Mouse (Mus musculus): ENCODE measurements around the gene Irf4.

Irf4 gene

DNA sequence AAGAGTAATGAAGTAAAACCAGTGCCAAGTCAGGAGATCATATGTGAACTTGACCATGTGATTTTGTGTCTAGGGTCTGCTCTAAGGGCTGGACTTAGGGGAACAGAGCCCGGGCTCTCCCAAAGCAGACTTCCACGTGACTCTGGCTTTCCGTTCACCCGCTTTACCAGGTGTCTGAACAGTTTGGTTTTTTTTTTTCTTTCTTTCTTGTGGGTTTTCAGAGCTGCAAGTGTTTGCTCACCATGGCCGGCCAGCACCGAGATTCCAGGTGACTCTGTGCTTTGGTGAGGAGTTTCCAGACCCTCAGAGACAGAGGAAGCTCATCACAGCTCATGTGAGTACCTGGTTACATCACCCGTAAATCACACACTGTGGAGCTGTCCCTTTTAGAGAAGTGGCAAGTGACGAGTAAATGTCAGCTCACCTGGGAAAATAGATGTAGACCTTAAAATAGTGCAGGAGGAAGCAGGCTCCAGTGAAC, 12.2 kb downstream of the Irf4 start:
- no peak for DNase-seq (ENCODE audit: extremely low read depth, low read depth)

DNA sequence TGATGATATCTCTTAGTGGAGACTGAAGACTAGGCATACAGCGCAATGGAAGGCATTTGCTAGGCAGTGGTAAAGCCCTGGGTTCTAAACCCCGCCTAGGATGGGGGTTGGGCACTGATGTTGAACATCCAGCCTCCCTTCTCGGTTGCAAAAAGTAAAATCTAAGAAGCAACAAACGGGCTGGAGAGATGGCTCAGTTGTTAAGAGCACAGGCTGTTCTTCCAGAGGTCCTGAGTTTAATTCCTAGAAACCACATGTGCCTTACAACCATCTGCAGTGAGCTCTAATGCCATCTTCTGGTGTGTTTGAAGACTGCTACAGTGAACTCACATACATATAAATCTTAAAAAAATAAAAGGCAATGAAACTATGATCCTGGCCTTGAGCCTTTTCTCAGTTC, 13.2 kb downstream of the Irf4 start:
- no peak for DNase-seq (ENCODE audit: extremely low read depth, low read depth)

DNA sequence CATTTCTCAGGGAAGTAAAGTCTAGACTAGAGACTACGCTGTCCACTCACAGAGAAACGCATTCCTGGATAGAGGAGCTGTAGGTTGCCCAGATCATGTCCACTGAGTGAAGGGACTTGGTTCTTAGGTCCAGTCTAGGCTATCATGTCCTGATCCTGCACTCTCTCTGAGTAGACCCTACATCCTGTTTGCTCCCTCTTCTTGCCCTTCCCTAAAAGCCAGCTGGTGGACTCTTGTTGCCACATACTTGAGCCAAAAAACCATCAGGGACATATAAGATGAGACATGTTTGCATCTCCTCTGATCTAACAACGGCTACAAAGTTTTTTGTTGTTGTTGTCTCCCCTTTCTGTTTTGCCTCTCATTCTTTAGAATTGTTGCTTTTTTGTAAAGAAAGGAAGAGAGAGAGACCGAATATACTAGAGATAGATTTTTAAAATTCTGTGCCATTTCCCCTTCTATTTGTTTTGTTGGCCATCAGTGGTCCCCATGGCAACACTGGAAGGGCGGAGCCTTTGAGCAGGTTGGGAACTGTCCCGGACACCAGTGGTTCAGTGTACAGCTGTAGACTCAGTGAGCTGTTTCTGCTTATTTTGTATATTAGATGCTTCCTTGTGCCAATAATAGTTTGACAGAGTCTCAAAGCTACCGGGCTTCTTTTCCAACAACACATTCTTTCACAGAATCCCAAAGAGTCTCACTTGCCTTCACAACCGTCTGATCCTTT, 15.2 kb downstream of the Irf4 start:
- DNase-seq (ENCODE audit: extremely low read depth, low read depth), result no peak

DNA sequence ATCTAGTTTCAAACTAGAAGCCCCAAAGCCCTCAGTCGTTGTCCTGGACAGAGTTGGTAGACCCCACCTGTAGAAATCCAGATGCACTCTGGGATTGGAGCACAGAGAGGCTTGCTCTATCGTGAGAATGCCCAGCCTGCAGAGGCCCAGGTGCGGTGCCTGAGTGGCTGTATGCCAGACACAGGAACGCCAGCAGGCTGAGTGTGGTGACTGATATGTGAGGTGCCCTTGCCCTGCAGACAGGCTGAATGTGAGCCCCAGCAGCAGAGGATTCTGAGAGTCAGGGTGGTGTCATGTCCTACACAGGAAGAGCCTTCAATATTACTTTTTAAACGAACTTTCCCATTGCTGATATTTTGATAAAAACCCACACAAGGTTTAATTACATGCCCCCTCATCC, 16.9 kb downstream of the Irf4 start:
- no peak for DNase-seq (ENCODE audit: extremely low read depth, low read depth)

DNA sequence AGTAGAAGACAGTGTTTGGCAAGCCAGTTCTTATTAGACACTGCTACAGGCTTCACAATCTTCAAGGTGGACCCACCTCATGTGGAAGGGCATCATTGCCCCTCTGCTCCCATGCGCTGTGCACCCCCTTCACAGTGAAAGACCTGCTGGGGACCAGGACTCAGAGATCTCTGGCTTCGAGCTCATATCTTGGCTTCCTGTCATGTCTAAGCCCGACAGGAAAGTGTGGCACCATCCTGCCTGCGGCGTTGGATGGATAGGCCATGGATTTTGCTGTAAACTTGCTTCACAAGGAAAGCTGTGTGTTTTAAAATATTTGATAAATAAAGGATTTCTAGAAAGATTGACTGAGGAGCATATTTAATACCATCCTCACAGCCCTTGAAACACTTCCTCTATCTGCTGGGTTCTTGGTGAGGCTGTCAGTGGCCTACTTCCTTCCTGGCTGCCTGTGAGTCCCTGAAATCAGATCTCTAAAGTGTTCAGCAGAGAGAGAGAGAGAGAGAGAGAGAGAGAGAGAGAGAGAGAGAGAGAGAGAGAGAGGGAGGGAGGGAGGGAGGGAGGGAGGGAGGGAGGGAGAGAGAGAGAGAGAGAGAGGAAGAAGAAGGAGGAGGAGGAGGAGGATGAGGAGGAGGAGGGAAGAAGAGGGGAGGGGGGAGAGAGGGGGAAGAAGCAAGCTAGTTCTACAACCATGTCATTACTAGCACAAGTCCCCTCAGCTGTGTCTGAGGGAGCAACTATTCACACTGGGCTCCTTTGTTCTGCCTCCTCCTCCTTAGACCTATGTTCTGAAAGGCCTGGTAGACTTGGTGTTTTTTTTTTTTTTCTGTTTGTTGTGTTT, 17.8 kb downstream of the Irf4 start:
- no peak for DNase-seq (ENCODE audit: extremely low read depth, low read depth)

DNA sequence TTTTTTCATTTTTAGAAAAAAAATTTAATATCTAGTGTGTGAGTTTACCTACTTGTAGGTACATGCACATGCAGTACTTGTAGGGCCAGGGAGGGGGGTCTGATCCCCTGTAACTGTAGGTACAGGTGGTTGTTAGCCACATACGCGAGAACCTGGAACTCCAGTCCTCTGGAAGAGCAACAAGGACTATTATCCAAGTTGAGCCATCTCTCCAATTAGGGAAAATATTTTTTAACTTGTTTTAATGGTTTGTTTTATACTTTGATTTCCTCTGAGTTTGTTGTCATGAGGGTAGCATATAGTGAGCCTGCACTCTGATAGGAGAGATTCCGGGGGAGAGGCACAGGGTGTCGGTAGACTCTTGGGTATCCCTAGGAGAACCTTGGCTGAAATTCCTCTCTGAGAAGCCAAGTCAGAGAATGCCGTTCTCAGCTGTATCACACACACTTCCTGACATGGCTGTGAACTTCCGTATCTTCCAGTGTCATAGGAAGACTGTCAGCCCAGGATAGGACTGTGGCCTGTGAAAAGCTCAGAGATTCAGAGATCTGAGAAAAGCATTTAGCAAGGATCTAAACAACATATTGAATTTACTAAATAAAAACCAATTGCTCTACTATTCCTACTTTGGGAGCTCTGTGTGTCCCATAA, 18.6 kb downstream of the Irf4 start:
- no peak for DNase-seq (ENCODE audit: extremely low read depth, low read depth)

DNA sequence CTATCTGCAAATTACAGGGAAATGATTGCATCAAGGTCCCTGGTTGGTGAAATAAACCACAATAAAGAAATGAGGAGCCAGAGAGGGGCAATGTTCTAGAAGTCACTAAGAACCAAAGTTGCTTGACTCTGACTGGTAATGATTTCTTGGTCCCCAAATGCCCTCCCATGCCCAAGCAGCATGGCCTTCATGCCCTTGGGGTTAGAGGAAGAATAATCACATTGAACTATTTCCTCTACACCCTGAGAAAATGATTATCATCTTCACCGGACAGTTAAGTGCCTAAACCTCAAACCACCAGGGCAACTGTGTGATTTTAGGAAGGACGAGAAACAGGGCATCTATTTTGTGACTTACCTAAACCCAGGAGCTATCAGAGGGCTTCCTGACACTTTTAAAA, 27.0 kb downstream of the Irf4 start:
- no peak for DNase-seq (ENCODE audit: extremely low read depth, low read depth)

DNA sequence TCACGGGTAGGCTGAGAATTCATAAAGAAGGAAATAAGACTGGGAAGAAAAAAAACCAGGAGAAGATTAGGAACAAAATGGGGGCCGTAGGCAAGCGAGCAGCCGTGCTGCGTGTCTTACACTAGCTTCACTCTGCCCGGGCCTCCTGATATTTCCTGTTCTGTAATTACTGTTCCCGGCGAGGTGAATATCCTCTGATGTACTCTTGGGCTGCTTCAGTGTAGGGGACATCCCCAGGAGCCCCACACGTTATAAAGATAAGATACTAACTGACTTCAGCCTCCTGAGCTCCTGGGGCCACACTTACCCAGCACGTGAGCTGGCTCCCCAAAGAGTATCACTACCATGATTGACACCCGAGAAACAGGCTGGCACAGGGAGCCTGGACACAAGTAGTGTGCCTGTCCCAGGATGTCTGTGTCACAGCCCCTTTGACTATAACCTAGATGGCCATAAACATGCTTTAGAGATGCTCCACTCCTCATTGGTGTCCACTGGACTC, 28.7 kb downstream of the Irf4 start:
- DNase-seq (ENCODE audit: extremely low read depth, low read depth), result no peak

DNA sequence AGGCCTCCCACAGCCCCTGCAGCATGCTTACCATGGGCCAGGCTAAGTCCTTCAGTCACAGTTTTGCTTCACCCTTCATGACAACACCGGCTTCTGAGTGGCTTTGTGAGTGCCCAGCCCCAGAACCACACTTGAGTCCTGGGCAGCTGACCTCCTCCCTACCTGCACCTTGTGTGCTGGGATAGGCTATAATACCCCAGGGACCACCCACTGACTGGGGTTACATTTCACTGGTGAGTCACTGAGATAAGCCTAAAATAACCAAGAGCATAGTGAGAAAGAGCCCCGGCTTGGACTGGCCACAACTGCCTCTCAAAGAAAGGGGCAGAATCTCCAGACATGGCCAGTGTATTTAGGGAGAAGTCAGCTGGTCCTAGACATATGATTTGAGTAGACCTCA, 32.9 kb downstream of the Irf4 start:
- no peak for DNase-seq (ENCODE audit: extremely low read depth, low read depth)

DNA sequence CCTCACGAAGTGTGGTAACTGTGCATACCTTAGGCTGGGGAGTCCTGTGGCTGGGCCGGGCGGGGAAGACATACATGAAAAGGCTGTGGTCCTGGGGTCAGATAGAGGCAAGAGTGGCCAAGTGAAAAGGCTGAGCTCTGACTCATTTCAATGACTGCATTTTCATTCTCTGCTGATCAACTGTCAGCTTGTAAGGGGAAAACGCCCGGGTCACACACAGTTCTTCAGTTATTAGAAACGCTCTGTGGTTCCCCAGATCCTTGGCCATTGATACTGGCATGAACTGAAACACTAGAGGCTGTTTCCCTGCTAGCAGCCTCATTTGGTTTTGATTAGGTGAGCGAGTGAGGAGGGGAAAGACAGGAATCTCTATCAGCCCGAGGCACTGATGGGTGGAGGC, 33.4 kb downstream of the Irf4 start:
- DNase-seq (ENCODE audit: extremely low read depth, low read depth), result no peak

DNA sequence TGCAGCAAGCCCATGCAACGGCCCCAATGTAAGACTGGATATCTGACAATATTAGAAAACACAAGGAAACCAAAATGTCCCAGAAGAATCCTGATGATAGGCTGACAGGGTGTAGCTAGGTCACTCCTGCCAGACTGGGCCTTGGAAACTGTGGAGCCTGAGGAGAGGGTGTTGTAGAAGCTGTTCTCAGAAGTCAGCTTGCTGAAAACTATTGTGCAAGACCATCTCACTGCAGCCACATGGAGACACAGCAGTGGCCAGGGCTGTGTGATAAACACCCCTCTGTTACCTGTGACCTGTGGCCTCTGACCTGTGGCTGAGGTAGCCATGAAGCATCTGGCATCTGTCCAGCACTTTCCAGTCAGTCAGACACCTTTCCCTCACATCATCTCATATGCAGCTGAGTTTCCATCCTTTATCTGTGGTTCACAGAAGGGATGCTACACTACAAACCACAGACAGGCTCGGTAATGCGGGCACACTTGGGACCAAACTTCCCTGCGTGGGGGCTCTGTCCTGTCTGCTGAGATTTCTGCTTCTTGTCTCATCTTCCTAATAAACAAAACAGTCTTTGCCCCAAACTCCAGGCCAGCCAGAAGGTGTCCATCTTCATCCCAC, 36.5 kb downstream of the Irf4 start:
- no peak for DNase-seq (ENCODE audit: extremely low read depth, low read depth)

DNA sequence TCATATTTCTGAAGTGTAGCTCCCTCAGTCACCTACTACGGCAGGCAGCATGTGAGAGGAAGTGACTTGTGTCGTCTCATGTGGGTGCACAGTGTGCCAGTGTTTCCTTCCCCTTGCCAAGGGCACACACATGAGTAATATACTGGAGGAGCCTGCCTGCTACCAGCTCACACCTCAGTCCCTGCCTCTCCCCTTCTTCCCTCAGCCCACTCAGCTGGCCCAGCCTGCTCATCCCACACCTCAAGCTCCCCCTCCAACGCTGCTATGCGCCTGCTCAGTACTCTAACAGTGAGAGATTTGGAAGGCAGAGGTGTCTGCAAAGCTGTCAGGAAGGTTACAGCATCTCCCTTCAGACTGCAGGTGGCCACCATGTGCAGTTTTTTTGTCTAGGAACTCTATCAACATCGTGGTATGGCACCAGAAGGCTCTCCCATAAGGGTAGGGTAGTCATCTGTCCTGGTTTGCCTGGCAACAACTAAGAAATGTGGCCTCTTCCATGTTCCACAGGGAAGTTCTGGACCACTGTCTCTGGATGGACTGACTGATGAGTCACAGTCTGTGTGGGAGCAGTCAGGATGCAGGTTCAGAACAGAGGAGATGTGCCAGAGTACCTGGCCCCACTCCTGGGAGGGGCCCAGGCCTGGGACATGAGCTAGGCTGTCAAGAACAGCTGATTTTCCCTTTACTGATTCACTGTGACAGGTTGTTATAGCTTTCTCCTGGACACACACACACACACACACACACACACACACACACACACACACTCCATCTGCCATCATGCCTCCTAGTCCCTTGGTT, 37.4 kb downstream of the Irf4 start:
- DNase-seq (ENCODE audit: extremely low read depth, low read depth), result no peak

DNA sequence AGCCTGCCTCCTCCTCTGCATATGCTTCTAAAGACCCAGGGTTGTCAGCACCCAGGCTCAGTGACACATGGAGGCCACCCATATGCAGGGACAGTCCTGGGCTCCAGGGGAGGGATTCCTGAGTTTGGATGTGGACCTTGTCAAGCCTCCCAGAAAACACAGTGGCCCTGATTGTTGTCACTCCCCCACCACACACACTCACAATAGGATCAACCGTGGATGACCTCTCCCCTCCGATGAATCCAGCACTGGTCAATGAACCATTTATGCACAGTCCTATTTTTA, 38.0 kb downstream of the Irf4 start:
- DNase-seq (ENCODE audit: extremely low read depth, low read depth), result no peak

DNA sequence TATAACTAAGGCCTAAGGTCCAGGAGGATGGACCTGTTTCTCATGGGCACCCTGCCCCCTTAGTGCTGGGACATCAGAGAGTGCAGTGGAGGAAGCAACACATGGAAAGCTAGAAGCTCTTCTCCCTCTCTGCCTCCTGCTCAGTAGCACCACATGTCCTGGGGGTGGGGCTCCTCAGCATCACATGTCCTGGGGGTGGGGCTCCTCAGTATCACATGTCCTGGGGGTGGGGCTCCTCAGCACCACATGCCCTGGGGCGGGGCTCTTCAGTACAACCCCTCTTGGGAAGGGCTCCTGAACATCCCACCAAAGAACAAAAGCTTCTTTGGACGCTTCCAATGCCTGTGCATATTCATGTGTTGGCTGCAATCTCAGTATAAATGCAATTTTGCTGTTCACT, 38.5 kb downstream of the Irf4 start:
- DNase-seq (ENCODE audit: extremely low read depth, low read depth), result no peak

DNA sequence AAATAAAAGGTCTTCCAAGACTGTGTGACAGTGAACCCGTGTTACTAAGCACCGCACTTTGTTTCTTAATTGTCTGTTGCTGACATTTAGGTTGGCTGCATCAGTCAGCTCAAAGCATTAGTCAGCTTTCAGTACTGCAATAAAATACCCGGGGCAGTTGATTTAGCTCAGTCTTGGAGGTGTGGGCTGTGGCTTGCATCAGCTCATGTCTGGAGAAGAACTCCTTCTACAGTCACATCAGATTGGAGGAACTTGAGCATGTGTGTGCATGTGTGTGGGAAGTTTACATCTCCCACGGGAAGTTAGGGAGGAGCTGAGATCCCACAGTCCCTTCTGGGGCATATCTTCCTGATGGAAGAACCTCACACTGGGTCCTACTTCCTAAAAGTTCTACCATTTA, 38.9 kb downstream of the Irf4 start:
- no peak for DNase-seq (ENCODE audit: extremely low read depth, low read depth)

DNA sequence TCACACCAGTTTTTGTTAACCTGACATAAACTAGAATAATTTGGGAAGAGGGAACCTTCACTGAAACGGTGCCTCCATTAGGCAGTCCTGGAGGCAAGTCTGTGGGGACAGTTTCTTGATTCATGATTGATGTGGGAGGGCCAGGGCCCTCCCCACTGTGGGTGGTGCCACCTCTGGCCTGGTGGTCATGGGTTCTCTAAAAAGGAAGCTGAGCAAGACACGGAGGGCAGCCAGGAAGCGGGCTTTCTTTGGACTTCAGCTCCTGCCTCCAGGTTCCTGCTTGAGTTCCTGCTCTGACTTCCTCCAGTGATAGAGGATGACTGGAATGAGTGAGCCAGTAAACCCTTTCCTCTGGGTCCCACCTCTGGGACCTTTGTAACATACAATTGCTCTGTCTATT, 39.4 kb downstream of the Irf4 start:
- DNase-seq (ENCODE audit: extremely low read depth, low read depth), result no peak

DNA sequence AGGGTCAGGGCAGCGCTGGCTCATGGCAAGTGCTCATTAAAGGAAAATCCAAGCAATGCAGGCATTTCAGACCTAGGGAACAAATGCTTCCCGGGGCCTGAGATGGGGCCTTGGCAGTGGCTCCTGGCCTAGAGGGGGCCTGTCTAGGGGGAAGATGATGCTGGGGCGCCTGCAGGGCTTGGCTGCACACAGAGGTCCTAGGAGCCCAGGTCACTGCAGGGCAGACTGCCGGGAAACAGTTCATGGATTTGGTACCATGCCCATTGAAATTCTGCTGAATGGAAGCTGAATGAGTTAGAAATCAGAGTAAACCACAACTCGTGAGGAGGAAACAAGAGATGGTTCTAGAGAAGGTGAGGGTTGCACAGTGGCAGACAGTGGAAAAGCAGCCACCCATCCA, 41.0 kb downstream of the Irf4 start:
- DNase-seq (ENCODE audit: extremely low read depth, low read depth), result no peak

DNA sequence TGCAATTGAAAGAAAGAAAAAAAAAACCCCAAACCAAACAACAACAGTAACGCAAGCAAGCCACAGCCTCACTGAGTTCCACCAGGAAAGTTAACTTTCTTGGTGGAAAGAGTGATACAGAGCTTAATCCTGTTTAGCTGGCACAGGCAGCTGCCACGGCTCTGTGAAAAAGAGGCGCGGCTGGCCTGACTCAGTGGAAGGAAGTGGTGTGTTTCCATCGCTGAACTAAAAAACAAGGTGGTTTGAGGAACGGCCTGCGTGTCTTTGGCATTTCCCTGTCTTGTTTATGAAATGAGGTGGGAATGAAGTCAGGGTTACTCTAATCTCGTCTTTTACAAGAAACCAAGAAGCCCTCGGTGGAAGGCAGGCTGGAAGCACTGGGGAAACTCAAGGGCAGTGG, 43.3 kb downstream of the Irf4 start:
- no peak for DNase-seq (ENCODE audit: extremely low read depth, low read depth)

DNA sequence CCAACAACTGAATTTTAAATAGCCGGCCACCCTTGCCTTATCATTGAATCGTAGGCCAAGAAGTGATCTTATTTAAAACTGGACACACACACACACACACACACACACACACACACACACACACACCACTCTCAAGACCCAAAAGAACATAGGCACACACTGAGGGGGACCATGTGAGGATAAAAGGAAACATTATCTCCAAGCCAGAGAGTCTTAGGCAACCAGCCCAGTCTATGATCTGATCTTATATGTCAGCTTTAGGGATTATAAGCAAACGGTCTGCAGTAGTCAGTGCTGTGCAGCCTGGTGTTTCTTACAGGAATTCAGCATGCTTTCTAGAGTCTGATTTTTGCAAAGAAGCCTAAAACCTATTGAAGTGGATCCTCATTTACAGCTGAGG, 43.7 kb downstream of the Irf4 start:
- DNase-seq (ENCODE audit: extremely low read depth, low read depth), result no peak

DNA sequence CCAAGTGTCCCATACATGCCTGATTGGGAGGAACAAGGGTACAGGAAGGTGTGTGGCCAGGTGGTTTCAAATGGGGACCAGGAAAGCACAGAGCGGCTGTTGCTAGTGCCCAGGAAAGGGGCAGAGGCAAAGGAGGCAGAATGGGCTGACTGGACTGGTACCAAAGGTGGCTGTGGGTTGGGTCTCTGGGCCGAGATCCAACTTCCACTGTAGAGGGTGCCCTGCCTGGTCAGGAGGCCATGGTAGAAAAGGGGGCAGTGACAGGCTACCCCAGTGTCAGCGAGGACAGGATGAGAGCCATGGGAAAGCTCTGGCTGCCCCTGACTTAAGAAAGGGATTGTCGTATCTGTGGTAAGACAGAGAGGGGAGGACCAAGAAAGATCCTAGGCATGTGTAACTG, 44.2 kb downstream of the Irf4 start:
- DNase-seq (ENCODE audit: extremely low read depth, low read depth), result no peak

DNA sequence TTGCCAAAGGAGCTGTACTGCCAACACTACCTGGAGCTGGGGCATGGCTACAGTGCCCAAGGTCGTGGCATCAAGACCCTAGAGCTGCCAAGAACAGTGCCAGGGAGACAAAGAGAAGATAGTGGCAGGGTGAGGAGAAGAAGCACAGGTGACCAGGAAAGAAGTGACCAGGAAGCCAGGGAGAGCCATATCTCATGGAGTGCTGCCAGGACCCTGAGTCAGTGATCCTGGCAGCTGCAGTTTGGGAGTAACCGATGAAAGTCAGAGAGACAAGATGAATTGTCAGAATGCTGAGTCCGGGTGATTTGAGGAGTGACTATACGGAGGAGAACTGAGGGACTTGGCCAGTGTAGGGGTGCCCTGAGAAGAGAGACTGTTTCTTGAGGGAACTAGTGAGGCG, 44.6 kb downstream of the Irf4 start:
- no peak for DNase-seq (ENCODE audit: extremely low read depth, low read depth)
